Mouse (Mus musculus): ENCODE data around the gene Naaa.
A peak's percentile ranks its signal among the peaks of the same experiment; 100 is the strongest.

Naaa gene

GRCm38 (mm10) chr5:92277437-92278394 is at the start of gene Naaa:
TSS of gene Naaa (minus strand) at chr5:92278170.
- peak; percentile 85 to 88 for DNase-seq (ENCODE audit: low spot score in 2 of 2)

DNA sequence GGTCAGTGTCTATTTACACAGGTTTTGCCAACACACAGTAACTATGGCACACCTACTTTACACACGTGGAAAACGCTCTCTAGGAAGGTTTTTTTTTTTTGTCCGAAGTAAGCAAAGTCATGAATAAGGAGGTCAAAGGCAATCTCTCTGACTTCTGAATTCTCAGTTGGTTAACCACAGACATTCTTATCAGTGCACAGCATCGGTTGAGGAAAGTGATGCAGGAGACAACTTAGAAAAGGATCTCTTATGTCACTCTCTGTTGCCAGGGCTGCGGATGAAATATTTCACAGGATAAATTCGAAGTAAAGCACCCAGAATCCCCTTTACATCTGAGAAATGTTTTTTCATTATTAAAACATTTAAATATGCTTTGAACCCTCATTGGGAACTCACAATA is 49.4 kb upstream of the Naaa start:
- DNase-seq (ENCODE audit: low spot score in 2 of 2), result no peak

- DNase-seq (ENCODE audit: low spot score in 2 of 2), result peak in 1 of 2 experiments; percentile 54
Observed at GRCm38 (mm10) chr5:92323264-92323663, 45.3 kb upstream of the Naaa start.

DNA sequence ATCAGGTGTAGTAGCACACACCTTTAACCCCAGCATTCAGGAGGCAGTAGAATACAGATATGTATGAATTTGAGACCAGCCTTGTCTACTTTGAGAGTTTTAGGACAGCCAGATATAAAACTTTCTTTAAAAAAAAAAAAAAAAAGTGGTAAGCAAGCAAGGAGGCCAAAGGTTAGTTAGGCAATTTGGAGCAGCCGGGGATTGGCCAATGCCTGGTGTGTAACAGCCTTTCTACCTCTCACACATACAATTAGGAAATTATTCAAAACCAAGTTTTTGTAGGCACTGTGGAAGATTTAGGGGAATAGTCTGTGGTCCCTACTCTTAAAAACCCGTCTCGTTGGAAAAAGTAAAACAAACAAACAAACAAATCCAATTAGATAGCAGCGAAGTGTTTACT is 44.6 kb upstream of the Naaa start:
- no peak for DNase-seq (ENCODE audit: low spot score in 2 of 2)

DNA sequence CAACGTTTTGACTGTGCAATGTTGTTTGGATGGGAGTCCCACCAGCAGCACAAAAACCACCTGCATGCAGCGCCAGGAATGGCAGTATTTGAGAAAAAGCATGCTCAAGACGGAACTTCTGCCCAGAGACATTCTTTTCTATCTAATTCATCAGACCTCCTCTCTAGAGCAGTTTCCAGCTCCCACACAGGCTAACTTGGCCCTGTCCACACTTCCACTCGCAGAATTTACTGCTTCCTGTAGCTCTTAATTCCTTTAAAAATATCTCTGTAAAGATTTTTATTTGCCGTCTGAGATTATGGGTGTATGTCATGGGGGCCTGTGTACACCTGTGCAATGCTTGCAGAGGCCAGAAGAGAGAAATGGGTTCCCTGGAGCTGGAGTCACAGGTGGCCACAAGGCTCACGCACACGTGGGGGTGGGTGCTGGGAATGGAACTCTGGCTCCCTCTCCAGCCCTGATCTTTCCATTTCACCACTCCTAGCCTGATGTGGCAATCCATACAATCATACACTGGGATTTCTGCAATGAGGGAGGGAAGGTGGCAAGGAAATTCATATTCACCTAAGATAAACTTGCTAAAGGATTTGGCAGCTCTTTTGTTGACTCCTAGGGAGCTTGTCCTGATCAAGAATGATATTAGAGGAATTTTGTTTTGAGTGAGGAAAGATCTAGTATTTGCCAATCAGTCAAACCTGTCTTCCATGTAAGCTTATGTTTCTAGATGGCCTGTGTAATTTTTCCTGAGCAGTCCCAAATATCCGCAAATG is 43.8 kb upstream of the Naaa start:
- no peak for DNase-seq (ENCODE audit: low spot score in 2 of 2)

- no peak for DNase-seq (ENCODE audit: low spot score in 2 of 2)
Observed at GRCm38 (mm10) chr5:92318596-92318995, 40.6 kb upstream of the Naaa start.

DNA sequence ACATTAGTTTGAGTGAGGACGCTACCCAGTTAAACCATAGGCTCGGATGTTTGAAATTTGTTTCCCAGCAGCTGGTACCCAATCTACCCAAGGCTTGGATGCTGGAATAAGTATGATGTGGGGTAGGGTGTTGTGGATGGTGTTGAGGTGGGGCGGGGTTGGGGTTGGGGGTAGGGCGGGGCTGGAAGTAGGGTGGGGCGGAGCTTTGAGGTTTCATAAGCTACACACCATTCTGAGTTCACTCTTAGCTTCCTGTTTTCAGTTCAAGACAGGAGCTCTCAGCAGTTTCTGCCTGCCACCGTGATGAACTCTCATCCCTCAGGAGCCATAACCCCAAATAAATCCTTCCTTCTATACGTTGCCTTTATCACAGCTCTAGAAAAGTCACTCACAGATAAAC is 40.1 kb upstream of the Naaa start:
- no peak for DNase-seq (ENCODE audit: low spot score in 2 of 2)

GRCm38 (mm10) chr5:92313776-92314175 is 35.8 kb upstream of the Naaa start:
- no peak for DNase-seq (ENCODE audit: low spot score in 2 of 2)

- DNase-seq (ENCODE audit: low spot score in 2 of 2), result peak; percentile 59 to 67
Observed at GRCm38 (mm10) chr5:92312046-92312715, 34.2 kb upstream of the Naaa start.

- peak; percentile 85 to 87 for DNase-seq (ENCODE audit: low spot score in 2 of 2)
Observed at GRCm38 (mm10) chr5:92309681-92310511, 31.9 kb upstream of the Naaa start, which contains the start of gene Sdad1. TSS of gene Sdad1 (minus strand) at chr5:92310479.

DNA sequence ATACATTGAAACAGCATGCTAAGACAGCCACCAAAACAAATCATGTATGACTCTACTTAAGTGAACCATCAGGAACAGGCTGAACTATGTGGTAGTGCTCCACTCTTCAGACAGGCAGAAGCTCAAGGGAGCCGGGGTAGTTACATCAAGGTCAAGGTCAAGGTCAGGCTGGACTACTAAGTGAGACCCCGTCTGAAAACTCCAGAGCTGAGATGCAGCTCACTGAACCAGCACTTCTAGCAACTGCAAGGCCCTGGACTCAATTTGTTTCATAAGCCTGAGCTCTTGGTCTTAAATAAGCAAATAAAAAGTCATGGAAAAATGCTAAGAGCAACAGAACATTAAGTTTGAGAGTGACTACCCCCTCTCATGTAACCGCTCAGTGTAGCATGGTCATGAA is 26.3 kb upstream of the Naaa start:
- DNase-seq (ENCODE audit: low spot score in 2 of 2), result no peak

GRCm38 (mm10) chr5:92302149-92302840 is 24.3 kb upstream of the Naaa start:
- DNase-seq (ENCODE audit: low spot score in 2 of 2), result no peak

DNA sequence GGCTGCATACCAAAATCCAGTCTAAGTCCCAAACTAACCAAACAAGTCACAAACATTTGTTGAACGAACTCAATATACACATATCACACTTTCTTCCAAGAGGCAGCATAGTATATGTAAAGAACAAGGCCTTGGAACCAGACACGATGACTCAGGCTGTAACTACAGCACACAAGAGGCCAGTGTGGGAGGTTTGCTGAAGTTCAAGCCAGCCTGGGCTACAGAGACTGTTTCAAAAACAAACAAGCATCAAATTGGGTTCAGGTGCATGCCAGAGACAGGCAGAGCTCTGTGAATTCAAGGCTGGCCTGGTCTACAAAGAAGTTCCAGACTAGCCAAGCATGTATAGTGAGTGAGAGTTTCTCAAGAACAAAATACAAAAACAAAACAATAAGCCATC is 16.6 kb upstream of the Naaa start:
- DNase-seq (ENCODE audit: low spot score in 2 of 2), result no peak

DNA sequence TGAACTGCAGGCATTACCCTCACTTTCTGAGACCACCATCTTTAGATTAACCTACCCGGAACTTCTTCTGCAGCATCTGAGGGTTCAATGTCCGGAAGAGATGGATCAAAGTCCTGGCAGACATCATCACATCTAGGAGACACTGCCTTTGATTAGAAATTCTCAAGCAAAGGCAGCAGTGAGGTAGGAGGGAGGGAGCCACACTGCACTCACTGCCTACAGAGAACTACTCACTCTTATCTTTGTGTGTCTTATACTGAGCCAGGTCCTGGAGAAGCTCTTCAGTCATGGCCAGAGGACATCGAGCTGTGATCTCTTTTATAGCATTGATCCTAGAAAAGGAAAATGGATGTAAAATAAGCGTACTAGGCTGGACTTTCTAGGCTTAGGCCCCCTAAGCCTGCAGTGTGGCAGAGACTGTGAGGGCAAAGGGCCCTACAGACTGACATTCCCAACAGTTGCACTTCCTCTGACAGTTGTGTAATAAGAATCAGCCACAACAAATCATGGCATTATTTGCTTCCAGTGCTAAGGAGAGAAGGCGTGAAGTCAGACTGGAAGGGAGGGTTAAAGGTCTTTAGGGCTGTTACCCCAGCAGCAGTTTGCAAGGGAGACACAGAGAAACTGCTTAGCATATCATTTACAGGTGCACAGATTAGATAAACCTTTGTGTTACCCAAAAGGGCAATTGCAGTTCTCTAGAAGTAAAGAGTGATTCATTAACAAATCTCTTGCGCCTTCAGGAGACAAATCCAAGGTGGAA is 13.9 kb upstream of the Naaa start:
- no peak for DNase-seq (ENCODE audit: low spot score in 2 of 2)

GRCm38 (mm10) chr5:92287840-92288239 is 9.9 kb upstream of the Naaa start:
- no peak for DNase-seq (ENCODE audit: low spot score in 2 of 2)

DNA sequence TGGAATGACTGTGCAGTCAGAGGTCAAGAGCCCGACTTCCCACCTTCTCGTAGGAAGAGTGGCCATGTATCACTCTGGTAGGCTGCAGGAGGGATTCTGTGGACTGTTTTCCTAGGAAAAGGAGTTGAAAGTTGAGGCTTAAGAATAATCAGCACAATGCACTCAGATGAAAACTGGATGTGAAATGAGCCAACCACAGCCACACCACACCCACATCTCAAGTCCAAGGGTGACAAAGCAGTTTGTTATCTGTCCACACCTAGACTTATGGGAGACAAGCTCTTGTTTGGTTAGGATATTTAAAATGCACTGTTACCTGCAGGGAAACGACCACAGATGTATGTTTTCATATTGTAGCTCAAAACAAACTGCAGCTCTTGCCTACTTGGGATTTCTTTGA is 5.1 kb upstream of the Naaa start:
- no peak for DNase-seq (ENCODE audit: low spot score in 2 of 2)

GRCm38 (mm10) chr5:92282571-92282970 is 4.6 kb upstream of the Naaa start:
- no peak for DNase-seq (ENCODE audit: low spot score in 2 of 2)

GRCm38 (mm10) chr5:92278942-92279537 is 1.1 kb upstream of the Naaa start:
- DNase-seq (ENCODE audit: low spot score in 2 of 2), result no peak

DNA sequence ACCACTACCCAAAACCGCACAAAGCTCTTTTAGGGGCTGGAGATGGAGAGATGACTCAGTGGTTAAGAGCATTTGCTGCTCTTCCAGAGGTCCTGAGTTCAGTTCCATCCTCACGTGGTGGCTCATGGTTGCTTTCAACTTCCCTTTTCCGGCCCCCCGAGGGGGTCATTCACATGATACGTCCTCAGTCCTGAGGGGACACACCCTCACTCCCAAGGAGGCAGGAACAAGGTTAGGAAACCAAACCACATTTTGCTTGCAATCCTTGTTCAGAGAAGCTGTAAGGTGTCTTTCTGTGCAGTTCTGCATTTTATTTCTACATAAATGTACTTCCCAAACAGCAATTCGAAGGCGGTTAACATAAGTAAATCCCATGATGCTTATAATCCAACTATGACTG is 7.5 kb downstream of the Naaa start:
- DNase-seq (ENCODE audit: low spot score in 2 of 2), result no peak
